Comparison of ENCODE assay signal across 16 mouse cellular contexts in genomic region chr16:41551164-41551563, GRCm38 (mm10).
DNase-seq lines count a peak whose midpoint lies in the region; ATAC-seq and TF ChIP-seq lines count a peak whose summit lies in the region.
"Had no signal": no experiment of that assay in that cellular context is flagged by ENCODE, and none has a peak within 500 bp of the region (broad histone marks: within the 10 kb centered on the region; RNA-seq: fewer than 3 reads in every experiment).

No protein-coding gene starts in this region.

- ATAC-seq in forebrain, embryonic 14.5 days: peak; percentile 45; the same call in 1 of the 2 replicates
- ATAC-seq in hindbrain, postnatal 0 days: no peak
- ATAC-seq in kidney, embryonic 16.5 days (ENCODE audit: low FRiP score, low TSS enrichment): no peak

- no peaks in the 10 kb centered on the region for H3K36me3 ChIP-seq in forebrain, embryonic 14.5 days (ENCODE audit: control insufficient read depth, insufficient read depth, low read length)
- no peaks in the 10 kb centered on the region for H3K36me3 ChIP-seq in hindbrain, postnatal 0 days (ENCODE audit: insufficient read depth, low read length)
- no peaks in the 10 kb centered on the region for H3K36me3 ChIP-seq in kidney, embryonic 16.5 days (ENCODE audit: insufficient read depth, low read length)
- H3K36me3 ChIP-seq: heart, embryonic 15.5 days had no signal

- peak overlapping the region; percentile 58; the same call in 1 of the 2 replicates for H3K27ac ChIP-seq in left cerebral cortex, adult 2 months
- 0 out of 2 replicates have a peak overlapping the region, but pooled peaks have one; percentile 10 for H3K27ac ChIP-seq in forebrain, embryonic 14.5 days (ENCODE audit: low read depth, low read length)
- peak overlapping the region; percentile 68 for H3K27ac ChIP-seq in hindbrain, postnatal 0 days
- no peak overlapping the region for H3K27ac ChIP-seq in kidney, embryonic 16.5 days (ENCODE audit: low read length)
- H3K27ac ChIP-seq: heart, embryonic 15.5 days; macrophage had no signal

- no peak overlapping the region for H3K9ac ChIP-seq in forebrain, embryonic 14.5 days (ENCODE audit: low read length)
- no peak overlapping the region for H3K9ac ChIP-seq in hindbrain, postnatal 0 days (replicated peaks; ENCODE audit: low read length)
- no peak overlapping the region for H3K9ac ChIP-seq in kidney, embryonic 16.5 days (replicated peaks; ENCODE audit: low read length)
- H3K9ac ChIP-seq: heart, embryonic 15.5 days had no signal

- no peak for TF ChIP-seq CTCF in left cerebral cortex, adult 2 months (IDR thresholded peaks at IDR 0.05)
- no peak for TF ChIP-seq CTCF in hindbrain, postnatal 0 days (IDR thresholded peaks at IDR 0.05; ENCODE audit: low read depth)

- WGBS in forebrain, embryonic 14.5 days: 21% methylated on average over 3 of the region's 3 CpGs
- 68% methylated on average over 3 of the region's 3 CpGs for WGBS in hindbrain, postnatal 0 days
- 78% methylated on average over 3 of the region's 3 CpGs for WGBS in kidney, embryonic 16.5 days

- intact Hi-C loops in left cerebral cortex, adult 2 months (cut with DNase I): no loop called here

- peaks cover 15% of the 10 kb centered on the region for H3K4me1 ChIP-seq in forebrain, embryonic 14.5 days (ENCODE audit: control insufficient read depth, insufficient read depth, low read length)
- H3K4me1 ChIP-seq in hindbrain, postnatal 0 days (ENCODE audit: insufficient read depth, low read length): peaks cover 9% of the 10 kb centered on the region; the same call in 1 of the 2 replicates
- H3K4me1 ChIP-seq in kidney, embryonic 16.5 days (ENCODE audit: insufficient read depth, low read length): no peaks in the 10 kb centered on the region
- H3K4me1 ChIP-seq: heart, embryonic 15.5 days had no signal

- H3K27me3 ChIP-seq in forebrain, embryonic 14.5 days (replicated peaks; ENCODE audit: control insufficient read depth, insufficient read depth, low read length): no peaks in the 10 kb centered on the region
- no peaks in the 10 kb centered on the region for H3K27me3 ChIP-seq in hindbrain, postnatal 0 days (ENCODE audit: insufficient read depth, low read length)
- H3K27me3 ChIP-seq in kidney, embryonic 16.5 days (ENCODE audit: insufficient read depth, low read length): no peaks in the 10 kb centered on the region
- H3K27me3 ChIP-seq: heart, embryonic 15.5 days had no signal

- no peak for DNase-seq in left cerebral cortex, adult 2 months (ENCODE audit: extremely low spot score in 1 of 2, low spot score in 2 of 2)
- no peak for DNase-seq in left cerebral cortex, adult 11 months (ENCODE audit: low spot score)
- peak; percentile 30 for DNase-seq in forebrain, embryonic 14.5 days (ENCODE audit: low spot score)
- no peak for DNase-seq in hindbrain, postnatal 0 days (ENCODE audit: low spot score)
- DNase-seq in retina, postnatal 1 day: peak; percentile 39
- DNase-seq in adrenal gland, adult (ENCODE audit: inconsistent age in 2 of 2, low spot score in 1 of 2): no peak
- DNase-seq: adrenal gland, postnatal 25 days; cerebellum, adult 9-11 months; heart, adult 11 months; kidney, adult 2 months; kidney, postnatal 4 days; lung, adult 2 months; thymus, postnatal 36 days had no signal

- H3K9me3 ChIP-seq in forebrain, embryonic 14.5 days (replicated peaks; ENCODE audit: control insufficient read depth, low read length): no peaks in the 10 kb centered on the region
- no peaks in the 10 kb centered on the region for H3K9me3 ChIP-seq in hindbrain, postnatal 0 days (ENCODE audit: low read length)
- no peaks in the 10 kb centered on the region for H3K9me3 ChIP-seq in kidney, embryonic 16.5 days (ENCODE audit: low read length)
- H3K9me3 ChIP-seq: heart, embryonic 15.5 days had no signal

- H3K4me2 ChIP-seq in forebrain, embryonic 14.5 days (ENCODE audit: low read length): no peak overlapping the region
- H3K4me2 ChIP-seq in hindbrain, postnatal 0 days (ENCODE audit: low read depth, low read length): no peak overlapping the region
- H3K4me2 ChIP-seq in kidney, embryonic 16.5 days (replicated peaks; ENCODE audit: low read depth, low read length): no peak overlapping the region
- H3K4me2 ChIP-seq: heart, embryonic 15.5 days had no signal

- no peak overlapping the region for H3K4me3 ChIP-seq in left cerebral cortex, adult 2 months
- H3K4me3 ChIP-seq in forebrain, embryonic 14.5 days (ENCODE audit: low read depth, low read length): no peak overlapping the region
- no peak overlapping the region for H3K4me3 ChIP-seq in hindbrain, postnatal 0 days (ENCODE audit: low read length)
- H3K4me3 ChIP-seq in kidney, embryonic 16.5 days (ENCODE audit: low read length): no peak overlapping the region
- H3K4me3 ChIP-seq: heart, embryonic 15.5 days had no signal

Comparison
In these comparisons a context has a peak if more than half of its experiments do, and no peak if none do; other contexts are left out.
1. DNase-seq: peak in forebrain, embryonic 14.5 days (single experiment) and retina, postnatal 1 day (single experiment); none in left cerebral cortex, adult 2 months (0 of 2), left cerebral cortex, adult 11 months (single experiment), hindbrain, postnatal 0 days (single experiment) and adrenal gland, adult (0 of 2).